Mouse (Mus musculus): Measurements from ENCODE around the gene Dync1i1. TPM values are rescaled to one million over a fixed set of nuclear protein-coding genes. Genes with fewer than 3 reads are reported as not detected.

The Dync1i1 gene
- total RNA-seq, 1 experiment from 2014 or later, result not detected

GRCm38 (mm10) chr6:6004756-6005485 lies 279.5 kb downstream of the Dync1i1 start:
- no peak for ATAC-seq (replicated peaks; ENCODE audit: insufficient number of reproducible peaks, low FRiP score, low TSS enrichment, poor library complexity, severe bottlenecking)

- no peak for ATAC-seq (replicated peaks; ENCODE audit: insufficient number of reproducible peaks, low FRiP score, low TSS enrichment, poor library complexity, severe bottlenecking)
These were observed 280.5 kb downstream of the Dync1i1 start for GRCm38 (mm10) chr6:6005762-6006431.

- ATAC-seq (replicated peaks; ENCODE audit: insufficient number of reproducible peaks, low FRiP score, low TSS enrichment, poor library complexity, severe bottlenecking), result no peak
These were observed 285.9 kb downstream of the Dync1i1 start for GRCm38 (mm10) chr6:6011364-6011763.

GRCm38 (mm10) chr6:6015616-6016015 lies 290.2 kb downstream of the Dync1i1 start:
- no peak for ATAC-seq (replicated peaks; ENCODE audit: insufficient number of reproducible peaks, low FRiP score, low TSS enrichment, poor library complexity, severe bottlenecking)

GRCm38 (mm10) chr6:6016931-6017330 lies 291.5 kb downstream of the Dync1i1 start:
- ATAC-seq (replicated peaks; ENCODE audit: insufficient number of reproducible peaks, low FRiP score, low TSS enrichment, poor library complexity, severe bottlenecking), result no peak

- no peak for ATAC-seq (replicated peaks; ENCODE audit: insufficient number of reproducible peaks, low FRiP score, low TSS enrichment, poor library complexity, severe bottlenecking)
These were observed 298.5 kb downstream of the Dync1i1 start for GRCm38 (mm10) chr6:6023976-6024375.

GRCm38 (mm10) chr6:6027664-6028063 lies 302.2 kb downstream of the Dync1i1 start:
- ATAC-seq (replicated peaks; ENCODE audit: insufficient number of reproducible peaks, low FRiP score, low TSS enrichment, poor library complexity, severe bottlenecking), result no peak

- no peak for ATAC-seq (replicated peaks; ENCODE audit: insufficient number of reproducible peaks, low FRiP score, low TSS enrichment, poor library complexity, severe bottlenecking)
These were observed 313.5 kb downstream of the Dync1i1 start for GRCm38 (mm10) chr6:6038773-6039550.

- no peak for ATAC-seq (replicated peaks; ENCODE audit: insufficient number of reproducible peaks, low FRiP score, low TSS enrichment, poor library complexity, severe bottlenecking)
These were observed 321.4 kb downstream of the Dync1i1 start for GRCm38 (mm10) chr6:6046729-6047424.

GRCm38 (mm10) chr6:6052696-6053095 lies 327.3 kb downstream of the Dync1i1 start:
- ATAC-seq (replicated peaks; ENCODE audit: insufficient number of reproducible peaks, low FRiP score, low TSS enrichment, poor library complexity, severe bottlenecking), result no peak

- ATAC-seq (replicated peaks; ENCODE audit: insufficient number of reproducible peaks, low FRiP score, low TSS enrichment, poor library complexity, severe bottlenecking), result no peak
These were observed 328.5 kb downstream of the Dync1i1 start for GRCm38 (mm10) chr6:6053946-6054345.

- ATAC-seq (replicated peaks; ENCODE audit: insufficient number of reproducible peaks, low FRiP score, low TSS enrichment, poor library complexity, severe bottlenecking), result no peak
These were observed 333.1 kb downstream of the Dync1i1 start for GRCm38 (mm10) chr6:6058548-6058947.

- no peak for ATAC-seq (replicated peaks; ENCODE audit: insufficient number of reproducible peaks, low FRiP score, low TSS enrichment, poor library complexity, severe bottlenecking)
These were observed 341.8 kb downstream of the Dync1i1 start for GRCm38 (mm10) chr6:6067201-6067600.

GRCm38 (mm10) chr6:6070015-6070414 lies 344.6 kb downstream of the Dync1i1 start:
- ATAC-seq (replicated peaks; ENCODE audit: insufficient number of reproducible peaks, low FRiP score, low TSS enrichment, poor library complexity, severe bottlenecking), result no peak

- no peak for ATAC-seq (replicated peaks; ENCODE audit: insufficient number of reproducible peaks, low FRiP score, low TSS enrichment, poor library complexity, severe bottlenecking)
These were observed 345.6 kb downstream of the Dync1i1 start for GRCm38 (mm10) chr6:6071038-6071437.

- no peak for ATAC-seq (replicated peaks; ENCODE audit: insufficient number of reproducible peaks, low FRiP score, low TSS enrichment, poor library complexity, severe bottlenecking)
These were observed 350.6 kb downstream of the Dync1i1 start for GRCm38 (mm10) chr6:6075940-6076447.

GRCm38 (mm10) chr6:6077234-6077633 lies 351.8 kb downstream of the Dync1i1 start:
- no peak for ATAC-seq (replicated peaks; ENCODE audit: insufficient number of reproducible peaks, low FRiP score, low TSS enrichment, poor library complexity, severe bottlenecking)

All from monocyte, adult 5-6 weeks (primary cell).